In genomic region chr16:90496930-90497329, GRCm38 (mm10) we compare ENCODE assay signal across 12 mouse cellular contexts.
DNase-seq lines count a peak whose midpoint lies in the region; ATAC-seq lines count a peak whose summit lies in the region.
"Had no signal": no experiment of that assay in that cellular context is flagged by ENCODE, and none has a peak within 500 bp of the region (broad histone marks: within the 10 kb centered on the region; RNA-seq: fewer than 3 reads in every experiment).

No protein-coding gene starts in this region.

- DNase-seq in lung, postnatal 36 days, result no peak
- DNase-seq in R1 (ENCODE audit: low read depth, low spot score), result peak; percentile 65
- DNase-seq in embryo, embryonic 9.5 days (ENCODE audit: extremely low spot score), result peak; percentile 17
- no peak for DNase-seq in gastrocnemius, postnatal 14 days
- no peak for DNase-seq in T-cell, adult 2 months (ENCODE audit: low spot score)
- DNase-seq: cerebellum, adult 8-10 months; kidney, postnatal 4 days had no signal

- H3K36me3 ChIP-seq in lung, embryonic 16.5 days (ENCODE audit: control insufficient read depth, insufficient read depth, low read length), result peaks cover 25% of the 10 kb centered on the region
- H3K36me3 ChIP-seq in limb, embryonic 13.5 days, result peaks cover 76% of the 10 kb centered on the region
- H3K36me3 ChIP-seq: liver, embryonic 15.5 days; stomach, embryonic 15.5 days had no signal

- no peak overlapping the region for H3K9ac ChIP-seq in lung, embryonic 16.5 days (ENCODE audit: low read length)
- H3K9ac ChIP-seq in limb, embryonic 13.5 days, result no peak overlapping the region
- H3K9ac ChIP-seq: intestine, embryonic 15.5 days; liver, embryonic 15.5 days; stomach, embryonic 15.5 days had no signal

- ATAC-seq in lung, embryonic 16.5 days (ENCODE audit: low read depth), result peak; percentile 26
- no peak for ATAC-seq in limb, embryonic 13.5 days (ENCODE audit: low FRiP score, low read depth)
- ATAC-seq: intestine, embryonic 15.5 days had no signal

- intact Hi-C loops in gastrocnemius, postnatal 14 days (cut with DNase I; ENCODE audit: low total_unique reads), result no loop called here

- no peaks in the 10 kb centered on the region for H3K27me3 ChIP-seq in lung, embryonic 16.5 days (ENCODE audit: control insufficient read depth, insufficient read depth, low read depth, low read length)
- no peaks in the 10 kb centered on the region for H3K27me3 ChIP-seq in limb, embryonic 13.5 days
- H3K27me3 ChIP-seq: intestine, embryonic 15.5 days; liver, embryonic 15.5 days; stomach, embryonic 15.5 days had no signal

- H3K4me3 ChIP-seq in lung, embryonic 16.5 days (ENCODE audit: low read length), result no peak overlapping the region
- no peak overlapping the region for H3K4me3 ChIP-seq in limb, embryonic 13.5 days
- H3K4me3 ChIP-seq: intestine, embryonic 15.5 days; liver, embryonic 15.5 days; stomach, embryonic 15.5 days had no signal

- H3K9me3 ChIP-seq in lung, embryonic 16.5 days (ENCODE audit: control insufficient read depth, low read length), result no peaks in the 10 kb centered on the region
- no peaks in the 10 kb centered on the region for H3K9me3 ChIP-seq in limb, embryonic 13.5 days
- H3K9me3 ChIP-seq: intestine, embryonic 15.5 days; liver, embryonic 15.5 days; stomach, embryonic 15.5 days had no signal

- 49% methylated on average over 11 of the region's 11 CpGs for whole genome bisulfite sequencing in lung, embryonic 16.5 days
- 51% methylated on average over 11 of the region's 11 CpGs for WGBS in limb, embryonic 13.5 days

- H3K27ac ChIP-seq in lung, embryonic 16.5 days (ENCODE audit: low read length), result no peak overlapping the region
- peak overlapping the region; percentile 10; the same call in 1 of the 2 replicates for H3K27ac ChIP-seq in limb, embryonic 13.5 days
- H3K27ac ChIP-seq: intestine, embryonic 15.5 days; liver, embryonic 15.5 days; stomach, embryonic 15.5 days had no signal

- peaks cover 2% of the 10 kb centered on the region; the same call in 1 of the 2 replicates for H3K4me1 ChIP-seq in lung, embryonic 16.5 days (replicated peaks; ENCODE audit: control insufficient read depth, insufficient read depth, low read length)
- H3K4me1 ChIP-seq in limb, embryonic 13.5 days, result peaks cover 5% of the 10 kb centered on the region
- H3K4me1 ChIP-seq: intestine, embryonic 15.5 days; liver, embryonic 15.5 days; stomach, embryonic 15.5 days had no signal

- H3K4me2 ChIP-seq in lung, embryonic 16.5 days (ENCODE audit: low read depth, low read length), result no peak overlapping the region
- H3K4me2 ChIP-seq in limb, embryonic 13.5 days (replicated peaks), result no peak overlapping the region
- H3K4me2 ChIP-seq: intestine, embryonic 15.5 days; liver, embryonic 15.5 days; stomach, embryonic 15.5 days had no signal

Comparison
In these comparisons a context has a peak if more than half of its experiments do, and no peak if none do; other contexts are left out.
1. DNase-seq: peak in R1 (single experiment) and embryo, embryonic 9.5 days (single experiment); none in lung, postnatal 36 days (single experiment), gastrocnemius, postnatal 14 days (single experiment) and T-cell, adult 2 months (single experiment).